Mouse (Mus musculus) brain, embryonic 14.5 days (tissue): ENCODE measurements around the gene Dcbld2.

Experiments
- CTCF ChIP-seq: fragments of 200-500 bp; IDR thresholded peaks from 2 replicates; pipeline ENCODE4 v1.5.1; 2012; ENCODE audit warnings: inconsistent platforms, mild to moderate bottlenecking, moderate library complexity, borderline replicate concordance; ENCODE audit not compliant: insufficient read depth, insufficient read length; ENCODE audit errors: extremely low read depth
- POLR2A ChIP-seq: fragments of 200-500 bp; IDR thresholded peaks from 2 replicates; pipeline ENCODE4 v1.6.1; 2012; ENCODE audit warnings: mild to moderate bottlenecking, inconsistent platforms, borderline replicate concordance; ENCODE audit not compliant: poor library complexity, insufficient read depth, insufficient read length, severe bottlenecking; ENCODE audit errors: extremely low read depth

- TF ChIP-seq POLR2A (peak; percentile 99), CTCF (no peak)
These were observed 441 bp downstream of the Dcbld2 start for GRCm38 (mm10) chr16:58408487-58409281.
